Mouse (Mus musculus): ENCODE measurements around the gene Itprid2. TPM values are rescaled to one million over a fixed set of nuclear protein-coding genes. Genes with fewer than 3 reads are reported as not detected.

The Itprid2 gene
- polyA plus RNA-seq, 2 experiments = 1.7 to 3.6 TPM

DNA sequence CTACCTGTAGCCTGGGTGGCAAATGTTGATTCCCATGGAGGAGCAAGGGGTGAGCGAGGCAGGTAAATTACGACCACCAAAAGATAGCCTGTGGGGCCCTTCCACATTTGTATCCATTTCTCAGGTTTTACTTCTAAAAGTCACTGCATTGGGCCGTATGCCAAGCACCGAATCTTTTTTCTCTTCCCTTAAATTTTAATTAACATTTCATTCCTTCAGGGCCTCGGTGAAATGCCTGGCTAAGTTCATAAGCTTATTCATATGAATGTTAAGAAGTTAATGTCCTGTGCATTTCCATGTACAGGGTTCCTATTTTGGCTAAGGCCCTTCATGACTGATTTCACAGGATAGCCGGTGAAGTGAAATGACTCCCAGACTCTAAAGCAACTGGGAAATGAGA is 32.8 kb upstream of the Itprid2 start:
- no peak for DNase-seq (ENCODE audit: low read depth in 3 of 3, low spot score in 3 of 3)
- no peaks in the 10 kb centered on the region for H3K27me3 ChIP-seq (ENCODE audit: control insufficient read depth, insufficient read depth, low read length)
- H3K9ac ChIP-seq (replicated peaks) = no peak overlapping the region
- TF ChIP-seq CTCF (IDR thresholded peaks at IDR 0.05; ENCODE audit: low read depth) = no peak
- no peak for TF ChIP-seq EP300 (IDR thresholded peaks at IDR 0.05; ENCODE audit: low read depth)
- H3K36me3 ChIP-seq (replicated peaks; ENCODE audit: control insufficient read depth, insufficient read depth, low read depth) = no peaks in the 10 kb centered on the region
- WGBS (ENCODE audit: insufficient replicate concordance) = 63% methylated on average over 6 of the region's 6 CpGs
- H3K27ac ChIP-seq = no peak overlapping the region
- H3K4me1 ChIP-seq (replicated peaks; ENCODE audit: control insufficient read depth in 2 of 2, insufficient read depth in 2 of 2, low read length in 1 of 2) = peaks cover 0 to 8% of the 10 kb centered on the region in 2 experiments; a peak in 2 of 4 replicates
- H3K4me3 ChIP-seq (ENCODE audit: insufficient read depth in 1 of 2, low read depth in 2 of 2, low read length in 2 of 2) = no peak overlapping the region
- H3K4me2 ChIP-seq (ENCODE audit: low read depth) = no peak overlapping the region
- H3K9me3 ChIP-seq (ENCODE audit: control insufficient read depth, low read length) = no peaks in the 10 kb centered on the region
- no peak for ATAC-seq (ENCODE audit: insufficient read depth)

DNA sequence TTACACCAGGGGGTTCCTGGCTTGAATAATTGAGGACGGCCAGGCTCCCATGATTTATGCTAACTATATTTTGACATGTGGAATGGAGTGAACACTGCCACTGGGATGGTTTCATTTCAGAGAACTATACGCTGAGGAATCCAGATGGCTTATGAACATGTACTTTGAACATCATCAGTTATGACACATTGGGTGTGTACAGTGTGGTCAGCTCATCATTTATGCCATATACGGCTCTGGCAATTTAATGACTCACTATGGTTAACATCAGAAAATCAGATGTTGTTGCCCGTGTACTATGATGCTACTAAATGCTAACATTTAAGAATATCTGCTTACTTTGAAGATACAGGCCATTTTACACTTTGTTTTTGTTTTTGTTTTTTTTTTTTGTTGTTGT is 31.8 kb upstream of the Itprid2 start:
- H3K4me2 ChIP-seq (ENCODE audit: low read depth) = no peak overlapping the region
- no peak overlapping the region for H3K4me3 ChIP-seq (ENCODE audit: insufficient read depth in 1 of 2, low read depth in 2 of 2, low read length in 2 of 2)
- H3K9ac ChIP-seq (replicated peaks) = no peak overlapping the region
- DNase-seq (ENCODE audit: low read depth in 3 of 3, low spot score in 3 of 3) (no peak), ATAC-seq (ENCODE audit: insufficient read depth) (no peak)
- H3K4me1 ChIP-seq (replicated peaks; ENCODE audit: control insufficient read depth in 2 of 2, insufficient read depth in 2 of 2, low read length in 1 of 2) = peaks cover 0 to 8% of the 10 kb centered on the region in 2 experiments; a peak in 2 of 4 replicates
- no peak overlapping the region for H3K27ac ChIP-seq
- TF ChIP-seq CTCF (IDR thresholded peaks at IDR 0.05; ENCODE audit: low read depth) = no peak
- TF ChIP-seq EP300 (IDR thresholded peaks at IDR 0.05; ENCODE audit: low read depth) = no peak
- no peaks in the 10 kb centered on the region for H3K36me3 ChIP-seq (replicated peaks; ENCODE audit: control insufficient read depth, insufficient read depth, low read depth)
- H3K27me3 ChIP-seq (ENCODE audit: control insufficient read depth, insufficient read depth, low read length) = no peaks in the 10 kb centered on the region
- WGBS (ENCODE audit: insufficient replicate concordance) = 59% methylated on average over 4 of the region's 4 CpGs
- H3K9me3 ChIP-seq (ENCODE audit: control insufficient read depth, low read length) = no peaks in the 10 kb centered on the region

DNA sequence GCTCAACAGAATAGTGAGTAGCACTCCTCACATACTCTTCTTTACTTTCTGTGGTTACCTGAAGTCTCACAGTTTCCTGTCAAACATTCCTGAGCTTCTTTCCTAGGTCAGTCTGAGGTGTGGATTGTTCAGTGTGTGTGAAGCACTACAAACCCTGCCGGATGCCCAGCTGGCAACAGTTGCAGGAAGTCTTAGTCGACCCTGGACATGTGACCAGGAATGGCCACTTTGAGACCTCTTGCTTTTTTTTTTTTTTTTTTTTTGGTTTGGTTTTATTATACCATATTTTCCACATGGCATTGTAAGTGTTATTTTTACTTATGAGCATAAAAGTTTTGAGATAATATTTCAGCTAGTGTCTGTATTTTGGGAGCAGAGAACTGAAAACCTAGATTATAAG is 29.1 kb upstream of the Itprid2 start:
- Histone ChIP-seq H3K4me1 (replicated peaks; ENCODE audit: control insufficient read depth in 2 of 2, insufficient read depth in 2 of 2, low read length in 1 of 2) (peaks cover 0 to 6% of the 10 kb centered on the region in 2 experiments; a peak in 2 of 4 replicates), H3K36me3 (replicated peaks; ENCODE audit: control insufficient read depth, insufficient read depth, low read depth) (no peaks in the 10 kb centered on the region), H3K27ac (no peak overlapping the region), H3K9ac (replicated peaks) (no peak overlapping the region), H3K4me3 (ENCODE audit: insufficient read depth in 1 of 2, low read depth in 2 of 2, low read length in 2 of 2) (no peak overlapping the region), H3K9me3 (ENCODE audit: control insufficient read depth, low read length) (no peaks in the 10 kb centered on the region), H3K27me3 (ENCODE audit: control insufficient read depth, insufficient read depth, low read length) (no peaks in the 10 kb centered on the region), H3K4me2 (ENCODE audit: low read depth) (no peak overlapping the region)
- WGBS (ENCODE audit: insufficient replicate concordance) = 31% methylated on average over 2 of the region's 2 CpGs
- DNase-seq (ENCODE audit: low read depth in 3 of 3, low spot score in 3 of 3) (no peak), ATAC-seq (ENCODE audit: insufficient read depth) (no peak)
- TF ChIP-seq CTCF (IDR thresholded peaks at IDR 0.05; ENCODE audit: low read depth) = no peak
- TF ChIP-seq EP300 (IDR thresholded peaks at IDR 0.05; ENCODE audit: low read depth) = no peak

DNA sequence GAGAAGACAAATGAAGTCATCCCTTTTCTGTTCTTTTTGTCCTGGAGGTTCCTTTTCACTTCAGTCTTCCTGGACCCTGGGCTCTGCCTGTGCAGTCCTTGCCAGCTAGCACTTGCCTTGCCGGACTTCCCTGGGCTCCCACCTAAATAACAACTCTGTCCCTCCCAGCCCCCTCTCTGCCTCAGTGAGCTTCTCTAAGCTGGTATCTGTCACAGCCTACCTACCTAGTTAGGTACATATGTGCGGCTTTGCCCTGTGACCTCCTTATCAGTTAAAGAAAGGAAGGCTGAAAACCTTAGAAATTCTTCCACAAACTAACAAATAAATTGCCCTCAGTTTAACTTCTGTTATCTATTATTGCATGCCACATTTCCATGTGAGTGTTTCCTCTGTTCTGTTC is 28.0 kb upstream of the Itprid2 start:
- no peaks in the 10 kb centered on the region for H3K9me3 ChIP-seq (ENCODE audit: control insufficient read depth, low read length)
- TF ChIP-seq EP300 (IDR thresholded peaks at IDR 0.05; ENCODE audit: low read depth) (no peak), CTCF (IDR thresholded peaks at IDR 0.05; ENCODE audit: low read depth) (no peak)
- H3K4me1 ChIP-seq (replicated peaks; ENCODE audit: control insufficient read depth in 2 of 2, insufficient read depth in 2 of 2, low read length in 1 of 2) = no peaks in the 10 kb centered on the region; a peak in 1 of 4 replicates
- ATAC-seq (ENCODE audit: insufficient read depth) = no peak
- H3K4me3 ChIP-seq (ENCODE audit: insufficient read depth in 1 of 2, low read depth in 2 of 2, low read length in 2 of 2) = no peak overlapping the region
- 42% methylated on average over 2 of the region's 2 CpGs for WGBS (ENCODE audit: insufficient replicate concordance)
- no peaks in the 10 kb centered on the region for H3K36me3 ChIP-seq (replicated peaks; ENCODE audit: control insufficient read depth, insufficient read depth, low read depth)
- H3K27ac ChIP-seq = no peak overlapping the region
- H3K4me2 ChIP-seq (ENCODE audit: low read depth) = no peak overlapping the region
- H3K27me3 ChIP-seq (ENCODE audit: control insufficient read depth, insufficient read depth, low read length) = no peaks in the 10 kb centered on the region
- no peak overlapping the region for H3K9ac ChIP-seq (replicated peaks)
- no peak for DNase-seq (ENCODE audit: low read depth in 3 of 3, low spot score in 3 of 3)

DNA sequence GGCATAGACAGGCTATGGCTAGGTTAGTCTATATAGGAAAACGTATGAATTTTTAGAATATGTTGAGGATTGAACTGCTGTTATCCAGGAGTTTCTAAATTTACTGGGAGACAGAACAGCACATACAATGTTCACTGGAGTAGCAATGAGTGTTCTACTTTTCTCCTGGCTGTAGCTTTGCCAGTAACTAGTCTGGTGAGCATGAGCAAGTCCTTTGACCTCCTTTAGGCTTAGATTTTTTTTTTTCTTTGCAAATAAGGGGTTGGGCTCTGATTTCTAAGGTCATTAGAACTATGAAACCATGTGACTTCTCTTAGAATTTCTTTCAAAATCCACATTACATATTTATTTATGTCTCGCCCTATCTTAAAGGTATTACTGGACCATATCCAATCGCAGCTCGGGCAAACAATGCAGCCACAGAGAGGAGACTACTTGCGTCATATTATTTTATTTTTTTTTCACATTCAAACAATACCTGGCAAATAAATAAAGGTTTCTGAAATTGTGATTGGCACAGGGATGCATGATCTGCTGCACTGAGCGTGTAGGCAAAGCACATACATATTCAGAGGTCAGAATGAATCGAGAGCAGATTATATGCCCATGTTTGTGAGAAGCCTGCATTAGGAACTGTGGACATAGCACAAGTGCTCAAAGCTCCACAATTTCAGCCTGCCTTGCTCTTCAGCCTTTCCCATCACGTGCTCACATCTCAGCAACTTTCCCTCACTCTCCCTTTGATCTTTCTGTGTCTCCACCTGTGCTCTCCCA is 26.7 kb upstream of the Itprid2 start:
- H3K4me3 ChIP-seq (ENCODE audit: insufficient read depth in 1 of 2, low read depth in 2 of 2, low read length in 2 of 2) = no peak overlapping the region
- DNase-seq (ENCODE audit: low read depth in 3 of 3, low spot score in 3 of 3) = no peak
- H3K4me2 ChIP-seq (ENCODE audit: low read depth) = no peak overlapping the region
- no peak for TF ChIP-seq EP300 (IDR thresholded peaks at IDR 0.05; ENCODE audit: low read depth)
- 68% methylated on average over 8 of the region's 8 CpGs for WGBS (ENCODE audit: insufficient replicate concordance)
- no peak for ATAC-seq (ENCODE audit: insufficient read depth)
- no peaks in the 10 kb centered on the region for H3K36me3 ChIP-seq (replicated peaks; ENCODE audit: control insufficient read depth, insufficient read depth, low read depth)
- no peak overlapping the region for H3K27ac ChIP-seq
- no peaks in the 10 kb centered on the region for H3K9me3 ChIP-seq (ENCODE audit: control insufficient read depth, low read length)
- H3K9ac ChIP-seq (replicated peaks) = no peak overlapping the region
- no peaks in the 10 kb centered on the region for H3K4me1 ChIP-seq (replicated peaks; ENCODE audit: control insufficient read depth in 2 of 2, insufficient read depth in 2 of 2, low read length in 1 of 2)
- H3K27me3 ChIP-seq (ENCODE audit: control insufficient read depth, insufficient read depth, low read length) = no peaks in the 10 kb centered on the region

Measured in liver, embryonic 14.5 days (tissue).